Mouse (Mus musculus) heart, postnatal 0 days (tissue): ENCODE results near the gene Gm9887. TPM values are rescaled to one million over a fixed set of nuclear protein-coding genes. Genes with fewer than 3 reads are reported as not detected.
A peak's percentile ranks its signal among the peaks of the same experiment; 100 is the strongest.

ENCODE experiments used
- ATAC-seq: fragments of 200-750 bp; cut with Nextera tagmentation; 2 replicates; pipeline ENCODE4 v1.8.0; 2017; ENCODE audit warnings: low read depth, moderate number of reproducible peaks, moderate library complexity; ENCODE audit not compliant: insufficient read depth
- DNase-seq: peaks from one replicate; pipeline ENCODE4 v3.0.0-alpha.2; 2016; ENCODE audit warnings: low spot score
- H3K27ac ChIP-seq: fragments of 300-500 bp; sonication (generic); 2 replicates; pipeline ENCODE4 v1.5.1; 2014; ENCODE audit warnings: low read depth, mild to moderate bottlenecking
- H3K27me3 ChIP-seq: fragments of 300-500 bp; sonication (generic); 2 replicates; pipeline ENCODE4 v1.6.1; 2014; ENCODE audit warnings: low read length, mixed read lengths; ENCODE audit not compliant: control insufficient read depth, insufficient read depth
- H3K36me3 ChIP-seq: fragments of 300-500 bp; sonication (generic); replicated peaks from 2 replicates; pipeline ENCODE4 v1.6.1; 2014; ENCODE audit warnings: low read length, mixed read lengths; ENCODE audit not compliant: control insufficient read depth, insufficient read depth
- H3K4me1 ChIP-seq: fragments of 300-500 bp; sonication (generic); 2 replicates; pipeline ENCODE4 v1.6.1; 2014; ENCODE audit warnings: antibody characterized with exemption; ENCODE audit not compliant: control insufficient read depth, insufficient read depth
- H3K4me2 ChIP-seq: fragments of 300-500 bp; sonication (generic); 2 replicates; pipeline ENCODE4 v1.6.1; 2014; ENCODE audit warnings: low read depth, mild to moderate bottlenecking, low read length, moderate library complexity
- H3K4me3 ChIP-seq: fragments of 300-500 bp; sonication (generic); 2 replicates; pipeline ENCODE4 v1.5.1; 2014; ENCODE audit warnings: low read depth, low read length
- H3K9ac ChIP-seq: fragments of 300-500 bp; sonication (generic); replicated peaks from 2 replicates; pipeline ENCODE4 v1.6.1; 2014; ENCODE audit warnings: low read depth, low read length, mixed read lengths
- H3K9me3 ChIP-seq: fragments of 300-500 bp; sonication (generic); replicated peaks from 2 replicates; pipeline ENCODE4 v1.6.1; 2016; ENCODE audit warnings: low read length; ENCODE audit not compliant: control insufficient read depth
- CTCF ChIP-seq: IDR thresholded peaks from 2 replicates; pipeline ENCODE4 v1.5.1; 2016; ENCODE audit warnings: antibody characterized with exemption, control low read depth, low read depth
- EP300 ChIP-seq: IDR thresholded peaks from 2 replicates; pipeline ENCODE4 v1.6.1; 2016; ENCODE audit warnings: antibody characterized with exemption, low read depth
- WGBS: fragments of 180-500 bp; shearing (Covaris S2); extraction: QIAGEN DNeasy Blood & Tissue Kit; methylation state at CpG from one replicate; pipeline ENCODE4 v1.1.7; 2014; 5-methylcytosine and 5-hydroxymethylcytosine counted together
- polyA plus RNA-seq: library from polyadenylated mRNA; unstranded; fragments of >200 nt; fragmentation: Nextera tagmentation; extraction: Ambion mirVana; gene quantifications from 2 replicates; pipeline ENCODE4 v1.2.1, GENCODE M21; 2015
- total RNA-seq: library from RNA; depleted of rRNA; stranded (reverse); fragments of >200 nt; gene quantifications from 2 replicates; pipeline ENCODE4 v1.2.3, GENCODE M21; 2014; ENCODE audit warnings: low replicate concordance

Gene Gm9887
- total and polyA plus RNA-seq, 2 experiments from 2014 or later: 1.9 TPM; not detected in 1

GRCm38 (mm10) chr12:69377188-69377587 is 4.9 kb upstream of the Gm9887 start:
- Histone ChIP-seq H3K27ac (no peak overlapping the region), H3K9me3 (no peaks in the 10 kb centered on the region), H3K4me1 (peaks cover 18% of the 10 kb centered on the region; the same call in 1 of the 2 replicates), H3K4me3 (no peak overlapping the region), H3K27me3 (no peaks in the 10 kb centered on the region), H3K36me3 (no peaks in the 10 kb centered on the region), H3K4me2 (no peak overlapping the region), H3K9ac (no peak overlapping the region)
- WGBS: 88% methylated on average over 1 of the region's 1 CpGs
- ATAC-seq (no peak), DNase-seq (no peak)
- TF ChIP-seq CTCF: no peak
- TF ChIP-seq EP300: no peak

DNA sequence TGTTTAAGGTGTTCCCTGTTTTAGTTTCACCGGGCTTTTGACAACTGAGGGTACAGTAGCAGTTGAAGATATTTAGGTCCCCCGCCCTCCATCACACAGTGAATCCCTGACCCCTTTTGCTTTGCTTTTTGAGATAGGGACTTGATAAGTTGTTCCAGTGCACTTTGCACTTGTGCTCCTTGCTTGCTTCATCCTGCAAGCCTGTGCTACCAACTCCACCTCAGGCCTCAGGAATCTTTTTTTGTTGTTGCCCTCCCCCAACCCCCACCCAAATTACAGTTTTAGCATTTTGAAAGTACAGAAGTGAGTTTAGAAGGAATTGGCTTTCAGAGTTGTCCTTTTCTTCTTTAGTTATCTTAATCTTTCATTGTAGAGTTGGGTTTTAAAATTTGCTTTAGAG is 3.9 kb upstream of the Gm9887 start:
- no peaks in the 10 kb centered on the region for H3K36me3 ChIP-seq
- no peaks in the 10 kb centered on the region for H3K9me3 ChIP-seq
- H3K4me2 ChIP-seq: peak overlapping the region; percentile 10; the same call in 1 of the 2 replicates
- DNase-seq (no peak), ATAC-seq (no peak)
- H3K9ac ChIP-seq: no peak overlapping the region
- 58% methylated on average over 2 of the region's 2 CpGs for WGBS
- no peak overlapping the region for H3K27ac ChIP-seq
- H3K4me3 ChIP-seq: no peak overlapping the region
- H3K4me1 ChIP-seq: peaks cover 18% of the 10 kb centered on the region; the same call in 1 of the 2 replicates
- TF ChIP-seq EP300 (no peak), CTCF (no peak)
- no peaks in the 10 kb centered on the region for H3K27me3 ChIP-seq

GRCm38 (mm10) chr12:69373850-69374766 is 1.9 kb upstream of the Gm9887 start:
- Histone ChIP-seq H3K27ac (peak overlapping the region; percentile 96; the same call in 1 of the 2 replicates), H3K9me3 (no peaks in the 10 kb centered on the region), H3K9ac (peak overlapping the region; percentile 97), H3K27me3 (no peaks in the 10 kb centered on the region), H3K36me3 (no peaks in the 10 kb centered on the region), H3K4me2 (peak overlapping the region; percentile 86), H3K4me1 (peaks cover 18% of the 10 kb centered on the region; the same call in 1 of the 2 replicates), H3K4me3 (peak overlapping the region; percentile 91)
- DNase-seq: no peak
- ATAC-seq: no peak
- WGBS: 13% methylated on average over 11 of the region's 11 CpGs
- TF ChIP-seq EP300 (no peak), CTCF (no peak)

- Histone ChIP-seq H3K9me3 (no peaks in the 10 kb centered on the region), H3K4me2 (peak overlapping the region; percentile 86), H3K4me1 (peaks cover 13% of the 10 kb centered on the region; the same call in 1 of the 2 replicates), H3K9ac (peak overlapping the region; percentile 97), H3K36me3 (no peaks in the 10 kb centered on the region), H3K4me3 (peak overlapping the region; percentile 91), H3K27me3 (no peaks in the 10 kb centered on the region), H3K27ac (peak overlapping the region; percentile 96)
- TF ChIP-seq CTCF (no peak), EP300 (no peak)
- ATAC-seq (no peak; the same call in 1 of the 2 replicates), DNase-seq (no peak)
- under 1% methylated on average over 42 of the region's 42 CpGs for WGBS
These were observed 573 bp upstream of the Gm9887 start for GRCm38 (mm10) chr12:69372731-69373331.

- ATAC-seq: peak; percentile 73
- peaks cover 13% of the 10 kb centered on the region; the same call in 1 of the 2 replicates for H3K4me1 ChIP-seq
- WGBS: 0% methylated on average over 19 of the region's 24 CpGs
These were observed 821 bp downstream of the Gm9887 start for GRCm38 (mm10) chr12:69371421-69371853.

More at GRCm38 (mm10) chr12:69371421-69371853, 821 bp downstream of the Gm9887 start:
- peak; percentile 88 for DNase-seq
- H3K4me3 ChIP-seq: peak overlapping the region; percentile 91
- no peaks in the 10 kb centered on the region for H3K36me3 ChIP-seq
- peak overlapping the region; percentile 96 for H3K27ac ChIP-seq
- H3K4me2 ChIP-seq: peak overlapping the region; percentile 81
- no peaks in the 10 kb centered on the region for H3K27me3 ChIP-seq
- H3K9me3 ChIP-seq: no peaks in the 10 kb centered on the region
- H3K9ac ChIP-seq: peak overlapping the region; percentile 97
- TF ChIP-seq CTCF (peak; percentile 36; the same call in 1 of the 2 replicates), EP300 (no peak)
